Mouse (Mus musculus): Measurements from ENCODE around the gene Polr2e.

Polr2e gene

GRCm38 (mm10) chr10:80035148-80035547 is 4.4 kb downstream of the Polr2e start:
- DNase-seq (ENCODE audit: extremely low read depth, low read depth) = no peak

GRCm38 (mm10) chr10:80033511-80034391 is 5.8 kb downstream of the Polr2e start:
- no peak for DNase-seq (ENCODE audit: extremely low read depth, low read depth)

- peak; percentile 95 for DNase-seq (ENCODE audit: extremely low read depth, low read depth)
Measured at GRCm38 (mm10) chr10:80032799-80033480, 6.7 kb downstream of the Polr2e start.

- no peak for DNase-seq (ENCODE audit: extremely low read depth, low read depth)
Measured at GRCm38 (mm10) chr10:80030736-80031135, 8.9 kb downstream of the Polr2e start.

GRCm38 (mm10) chr10:80030191-80030590 is 9.4 kb downstream of the Polr2e start:
- DNase-seq (ENCODE audit: extremely low read depth, low read depth) = no peak

- no peak for DNase-seq (ENCODE audit: extremely low read depth, low read depth)
Measured at GRCm38 (mm10) chr10:80028521-80028846, 11.1 kb downstream of the Polr2e start.

GRCm38 (mm10) chr10:80027681-80028520 is 11.7 kb downstream of the Polr2e start:
- DNase-seq (ENCODE audit: extremely low read depth, low read depth) = no peak

- DNase-seq (ENCODE audit: extremely low read depth, low read depth) = no peak
Measured at GRCm38 (mm10) chr10:80025889-80026288, 13.7 kb downstream of the Polr2e start.

GRCm38 (mm10) chr10:80025463-80025862 is 14.1 kb downstream of the Polr2e start:
- no peak for DNase-seq (ENCODE audit: extremely low read depth, low read depth)

- DNase-seq (ENCODE audit: extremely low read depth, low read depth) = no peak
Measured at GRCm38 (mm10) chr10:80025044-80025347, 14.6 kb downstream of the Polr2e start.

- no peak for DNase-seq (ENCODE audit: extremely low read depth, low read depth)
Measured at GRCm38 (mm10) chr10:80024229-80025043, 15.2 kb downstream of the Polr2e start.

- no peak for DNase-seq (ENCODE audit: extremely low read depth, low read depth)
Measured at GRCm38 (mm10) chr10:80023758-80024157, 15.8 kb downstream of the Polr2e start.

GRCm38 (mm10) chr10:80022806-80023205 is 16.8 kb downstream of the Polr2e start:
- DNase-seq (ENCODE audit: extremely low read depth, low read depth) = no peak

GRCm38 (mm10) chr10:80022164-80022563 is 17.4 kb downstream of the Polr2e start:
- no peak for DNase-seq (ENCODE audit: extremely low read depth, low read depth)

- no peak for DNase-seq (ENCODE audit: extremely low read depth, low read depth)
Measured at GRCm38 (mm10) chr10:80021320-80021641, 18.3 kb downstream of the Polr2e start.

- DNase-seq (ENCODE audit: extremely low read depth, low read depth) = no peak
Measured at GRCm38 (mm10) chr10:80020603-80021319, 18.8 kb downstream of the Polr2e start.

GRCm38 (mm10) chr10:80020191-80020590 is 19.4 kb downstream of the Polr2e start:
- no peak for DNase-seq (ENCODE audit: extremely low read depth, low read depth)

- DNase-seq (ENCODE audit: extremely low read depth, low read depth) = no peak
Measured at GRCm38 (mm10) chr10:80019471-80020131, 20.0 kb downstream of the Polr2e start.

GRCm38 (mm10) chr10:80018739-80019297 is 20.8 kb downstream of the Polr2e start:
- DNase-seq (ENCODE audit: extremely low read depth, low read depth) = no peak

GRCm38 (mm10) chr10:80017771-80018170 is 21.8 kb downstream of the Polr2e start:
- no peak for DNase-seq (ENCODE audit: extremely low read depth, low read depth)

Measured in MEL-GATA-1-ER (cell line).